Mouse (Mus musculus): ENCODE results near the gene Ctnna3. TPM values are rescaled to one million over a fixed set of nuclear protein-coding genes. Genes with fewer than 3 reads are reported as not detected.

The Ctnna3 gene
- total and polyA plus RNA-seq, 3 experiments, result not detected

GRCm38 (mm10) chr10:64243421-64243820, 813.5 kb downstream of the Ctnna3 start:
- ATAC-seq (ENCODE audit: extremely low read depth, insufficient number of reproducible peaks, low FRiP score, poor library complexity, severe bottlenecking) (no peak), DNase-seq (ENCODE audit: low spot score) (no peak)
- H3K9me3 ChIP-seq (replicated peaks), result no peaks in the 10 kb centered on the region
- no peaks in the 10 kb centered on the region for H3K36me3 ChIP-seq (replicated peaks)
- TF ChIP-seq GATA1 (IDR thresholded peaks at IDR 0.05; ENCODE audit: borderline replicate concordance, low read length), result no peak
- no peak for TF ChIP-seq POLR2AphosphoS5 (IDR thresholded peaks at IDR 0.05; ENCODE audit: insufficient replicate concordance, low read depth, low read length)
- TF ChIP-seq TAL1 (conservative IDR thresholded peaks at IDR 0.05; ENCODE audit: low read depth, low read length), result no peak
- TF ChIP-seq GATA2 (IDR thresholded peaks at IDR 0.05; ENCODE audit: borderline replicate concordance, low read depth, low read length), result no peak
- TF ChIP-seq CTCF (IDR thresholded peaks at IDR 0.05; ENCODE audit: low read depth, low read length), result no peak
- H3K27me3 ChIP-seq (ENCODE audit: insufficient read depth, low read length), result no peaks in the 10 kb centered on the region
- no peak overlapping the region for H3K4me3 ChIP-seq (ENCODE audit: low read depth, low read length)
- H3K4me1 ChIP-seq (ENCODE audit: insufficient read depth, low read depth, low read length), result no peaks in the 10 kb centered on the region

GRCm38 (mm10) chr10:64268156-64268555, 838.3 kb downstream of the Ctnna3 start:
- Histone ChIP-seq H3K9me3 (replicated peaks) (no peaks in the 10 kb centered on the region), H3K36me3 (replicated peaks) (no peaks in the 10 kb centered on the region), H3K4me1 (ENCODE audit: insufficient read depth, low read depth, low read length) (no peaks in the 10 kb centered on the region), H3K4me3 (ENCODE audit: low read depth, low read length) (no peak overlapping the region), H3K27me3 (ENCODE audit: insufficient read depth, low read length) (no peaks in the 10 kb centered on the region)
- no peak for DNase-seq (ENCODE audit: low spot score)
- TF ChIP-seq GATA1 (IDR thresholded peaks at IDR 0.05; ENCODE audit: borderline replicate concordance, low read length), result no peak
- TF ChIP-seq CTCF (IDR thresholded peaks at IDR 0.05; ENCODE audit: low read depth, low read length), result no peak
- TF ChIP-seq GATA2 (IDR thresholded peaks at IDR 0.05; ENCODE audit: borderline replicate concordance, low read depth, low read length), result no peak
- TF ChIP-seq POLR2AphosphoS5 (IDR thresholded peaks at IDR 0.05; ENCODE audit: insufficient replicate concordance, low read depth, low read length), result no peak
- TF ChIP-seq TAL1 (conservative IDR thresholded peaks at IDR 0.05; ENCODE audit: low read depth, low read length), result no peak
- no peak for ATAC-seq (ENCODE audit: extremely low read depth, insufficient number of reproducible peaks, low FRiP score, poor library complexity, severe bottlenecking)

- TF ChIP-seq GATA2 (IDR thresholded peaks at IDR 0.05; ENCODE audit: borderline replicate concordance, low read depth, low read length) (no peak), GATA1 (IDR thresholded peaks at IDR 0.05; ENCODE audit: borderline replicate concordance, low read length) (no peak), CTCF (IDR thresholded peaks at IDR 0.05; ENCODE audit: low read depth, low read length) (no peak), TAL1 (conservative IDR thresholded peaks at IDR 0.05; ENCODE audit: low read depth, low read length) (no peak), POLR2AphosphoS5 (IDR thresholded peaks at IDR 0.05; ENCODE audit: insufficient replicate concordance, low read depth, low read length) (no peak)
- DNase-seq (ENCODE audit: low spot score), result no peak
- Histone ChIP-seq H3K9me3 (replicated peaks) (no peaks in the 10 kb centered on the region), H3K36me3 (replicated peaks) (no peaks in the 10 kb centered on the region), H3K4me3 (ENCODE audit: low read depth, low read length) (no peak overlapping the region), H3K4me1 (ENCODE audit: insufficient read depth, low read depth, low read length) (no peaks in the 10 kb centered on the region), H3K27me3 (ENCODE audit: insufficient read depth, low read length) (no peaks in the 10 kb centered on the region)
- ATAC-seq (ENCODE audit: extremely low read depth, insufficient number of reproducible peaks, low FRiP score, poor library complexity, severe bottlenecking), result no peak
Observed at GRCm38 (mm10) chr10:64275143-64275542, 845.2 kb downstream of the Ctnna3 start.

- ATAC-seq (ENCODE audit: extremely low read depth, insufficient number of reproducible peaks, low FRiP score, poor library complexity, severe bottlenecking), result no peak
- DNase-seq (ENCODE audit: low spot score), result no peak
- H3K36me3 ChIP-seq (replicated peaks), result no peaks in the 10 kb centered on the region
- TF ChIP-seq POLR2AphosphoS5 (IDR thresholded peaks at IDR 0.05; ENCODE audit: insufficient replicate concordance, low read depth, low read length), result no peak
- no peak for TF ChIP-seq TAL1 (conservative IDR thresholded peaks at IDR 0.05; ENCODE audit: low read depth, low read length)
- no peak for TF ChIP-seq GATA1 (IDR thresholded peaks at IDR 0.05; ENCODE audit: borderline replicate concordance, low read length)
- TF ChIP-seq CTCF (IDR thresholded peaks at IDR 0.05; ENCODE audit: low read depth, low read length), result no peak
- no peak for TF ChIP-seq GATA2 (IDR thresholded peaks at IDR 0.05; ENCODE audit: borderline replicate concordance, low read depth, low read length)
- H3K4me3 ChIP-seq (ENCODE audit: low read depth, low read length), result no peak overlapping the region
- no peaks in the 10 kb centered on the region for H3K27me3 ChIP-seq (ENCODE audit: insufficient read depth, low read length)
- H3K4me1 ChIP-seq (ENCODE audit: insufficient read depth, low read depth, low read length), result no peaks in the 10 kb centered on the region
- no peaks in the 10 kb centered on the region for H3K9me3 ChIP-seq (replicated peaks)
Observed at GRCm38 (mm10) chr10:64278836-64279235, 848.9 kb downstream of the Ctnna3 start.

GRCm38 (mm10) chr10:64305802-64306201, 875.9 kb downstream of the Ctnna3 start:
- TF ChIP-seq GATA2 (IDR thresholded peaks at IDR 0.05; ENCODE audit: borderline replicate concordance, low read depth, low read length) (no peak), CTCF (IDR thresholded peaks at IDR 0.05; ENCODE audit: low read depth, low read length) (no peak), TAL1 (conservative IDR thresholded peaks at IDR 0.05; ENCODE audit: low read depth, low read length) (no peak), POLR2AphosphoS5 (IDR thresholded peaks at IDR 0.05; ENCODE audit: insufficient replicate concordance, low read depth, low read length) (no peak), GATA1 (IDR thresholded peaks at IDR 0.05; ENCODE audit: borderline replicate concordance, low read length) (no peak)
- Histone ChIP-seq H3K27me3 (ENCODE audit: insufficient read depth, low read length) (no peaks in the 10 kb centered on the region), H3K9me3 (replicated peaks) (no peaks in the 10 kb centered on the region), H3K36me3 (replicated peaks) (no peaks in the 10 kb centered on the region), H3K4me3 (ENCODE audit: low read depth, low read length) (no peak overlapping the region), H3K4me1 (ENCODE audit: insufficient read depth, low read depth, low read length) (no peaks in the 10 kb centered on the region)
- ATAC-seq (ENCODE audit: extremely low read depth, insufficient number of reproducible peaks, low FRiP score, poor library complexity, severe bottlenecking) (no peak), DNase-seq (ENCODE audit: low spot score) (no peak)

GRCm38 (mm10) chr10:64311622-64312292, 881.9 kb downstream of the Ctnna3 start:
- H3K9me3 ChIP-seq (replicated peaks), result no peaks in the 10 kb centered on the region
- DNase-seq (ENCODE audit: low spot score) (no peak), ATAC-seq (ENCODE audit: extremely low read depth, insufficient number of reproducible peaks, low FRiP score, poor library complexity, severe bottlenecking) (no peak)
- no peaks in the 10 kb centered on the region for H3K36me3 ChIP-seq (replicated peaks)
- TF ChIP-seq POLR2AphosphoS5 (IDR thresholded peaks at IDR 0.05; ENCODE audit: insufficient replicate concordance, low read depth, low read length) (no peak), CTCF (IDR thresholded peaks at IDR 0.05; ENCODE audit: low read depth, low read length) (no peak), TAL1 (conservative IDR thresholded peaks at IDR 0.05; ENCODE audit: low read depth, low read length) (no peak), GATA2 (IDR thresholded peaks at IDR 0.05; ENCODE audit: borderline replicate concordance, low read depth, low read length) (no peak), GATA1 (IDR thresholded peaks at IDR 0.05; ENCODE audit: borderline replicate concordance, low read length) (no peak)
- no peaks in the 10 kb centered on the region for H3K27me3 ChIP-seq (ENCODE audit: insufficient read depth, low read length)
- H3K4me3 ChIP-seq (ENCODE audit: low read depth, low read length), result no peak overlapping the region
- no peaks in the 10 kb centered on the region for H3K4me1 ChIP-seq (ENCODE audit: insufficient read depth, low read depth, low read length)

All from G1E (cell line).